Mouse (Mus musculus): ENCODE measurements at regions not wholly inside any gene's neighbourhood (a gene's known extent, or its start where the extent isn't known, plus 50 kb on each side); places are given as distances from the start of the nearest gene placed in this dataset.

DNA sequence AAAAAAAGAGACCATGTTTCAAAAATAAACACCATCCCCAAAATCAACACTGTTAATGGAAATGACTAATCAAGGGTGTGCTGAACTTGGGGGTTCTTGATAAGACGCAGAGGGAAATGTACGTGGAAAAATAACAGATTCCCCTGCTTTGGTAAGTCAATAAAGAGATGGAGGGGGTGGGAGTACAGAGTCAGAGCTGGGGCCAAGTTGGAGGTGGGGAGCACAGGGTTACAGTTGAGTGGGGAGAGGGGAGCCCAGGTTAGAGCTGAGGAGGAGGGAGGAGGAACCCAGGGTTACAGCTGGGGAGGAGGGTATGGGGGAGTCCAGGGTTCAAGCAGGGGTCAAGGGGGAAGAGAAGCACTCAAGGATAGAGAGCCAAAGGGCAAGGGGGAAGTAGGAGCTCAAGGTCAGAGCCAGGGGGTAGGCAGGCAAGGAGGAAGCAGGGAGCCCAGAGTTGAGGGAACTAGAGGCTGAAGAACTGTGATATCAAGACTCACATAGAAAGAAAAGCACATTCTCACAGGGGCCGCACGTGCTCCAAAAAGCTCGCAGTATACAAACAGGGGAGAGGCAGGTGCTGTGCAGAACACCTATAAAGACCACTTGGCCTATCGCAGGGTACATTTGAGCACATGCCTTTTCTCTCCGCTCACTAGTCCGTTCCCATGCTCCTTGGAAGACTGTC lies 246.4 kb downstream of the Sox9 start:
- DNase-seq, result no peak

DNA sequence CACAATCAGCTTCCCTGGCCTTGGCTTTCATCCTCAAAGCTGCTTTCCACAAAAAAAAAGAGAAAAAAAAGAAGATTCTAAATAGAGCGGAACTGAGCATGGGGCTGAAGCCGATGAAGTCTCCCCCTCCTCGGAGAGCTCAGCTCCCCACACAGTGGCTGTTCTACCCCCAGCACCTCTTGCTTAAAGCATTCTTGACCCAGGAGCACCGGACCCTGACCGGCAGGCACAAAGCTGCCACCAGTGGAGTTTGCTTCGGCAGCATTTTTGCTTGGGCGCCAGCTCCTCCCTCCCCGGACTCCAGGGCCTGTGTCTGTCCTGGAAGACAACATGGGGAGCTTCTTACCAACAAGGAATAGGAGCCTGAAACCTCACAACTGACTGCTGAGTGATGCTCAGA lies 249.4 kb downstream of the Sox9 start:
- peak; percentile 24 for DNase-seq

DNA sequence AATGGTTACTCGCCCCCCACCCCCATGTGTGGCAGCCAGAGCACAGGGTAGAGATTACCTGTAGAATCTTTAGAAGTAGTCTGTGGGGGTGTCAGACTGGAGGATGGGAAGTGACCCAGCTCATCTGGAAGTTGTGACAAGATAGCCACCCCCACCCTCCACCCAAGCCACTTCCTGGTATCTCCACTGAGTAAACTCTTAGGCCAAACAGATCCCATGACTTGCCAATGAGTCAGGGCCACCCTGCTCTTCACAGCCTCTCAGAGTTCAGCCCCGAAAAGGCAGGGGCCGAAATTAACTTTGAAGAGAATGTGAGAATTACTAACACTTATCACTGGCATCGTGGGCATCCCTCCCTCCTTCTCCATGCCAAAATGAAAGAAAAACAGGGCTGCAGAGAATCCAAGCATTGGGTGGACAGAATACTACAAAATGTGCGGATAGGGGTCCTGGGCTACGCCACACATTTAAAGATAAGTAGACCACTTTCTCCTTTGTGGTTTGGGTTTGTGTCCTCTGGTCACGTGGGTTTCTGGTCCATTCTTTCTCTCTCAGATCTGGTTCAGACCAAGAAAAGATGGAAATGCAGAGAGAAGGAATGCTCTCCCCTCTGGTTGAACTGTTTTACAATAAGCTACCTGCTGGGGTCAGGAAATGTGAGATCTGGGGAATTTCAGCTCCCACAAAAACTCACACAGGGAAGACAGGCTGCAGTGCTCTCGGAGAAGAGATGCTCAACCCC lies 250.6 kb downstream of the Sox9 start:
- no peak for DNase-seq

DNA sequence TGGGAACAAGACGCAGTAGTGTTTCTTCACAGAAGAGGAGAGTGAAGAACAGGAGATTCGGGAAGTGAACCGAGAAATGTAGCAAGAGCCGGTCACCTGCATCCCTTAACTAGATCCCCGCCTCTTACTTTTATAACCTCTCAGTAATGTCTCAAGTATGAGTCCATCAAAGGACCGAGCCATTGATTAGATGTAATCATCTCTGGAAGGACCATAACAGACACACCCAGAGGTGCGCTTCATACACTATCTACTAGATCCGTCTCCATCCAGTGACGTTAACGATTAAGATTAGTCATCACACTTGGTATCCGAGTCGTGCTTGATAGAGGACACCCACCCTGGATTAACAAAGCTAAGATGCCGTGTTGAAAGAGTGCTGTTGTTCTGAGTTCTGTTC lies 252.9 kb downstream of the Sox9 start:
- DNase-seq, result no peak

DNA sequence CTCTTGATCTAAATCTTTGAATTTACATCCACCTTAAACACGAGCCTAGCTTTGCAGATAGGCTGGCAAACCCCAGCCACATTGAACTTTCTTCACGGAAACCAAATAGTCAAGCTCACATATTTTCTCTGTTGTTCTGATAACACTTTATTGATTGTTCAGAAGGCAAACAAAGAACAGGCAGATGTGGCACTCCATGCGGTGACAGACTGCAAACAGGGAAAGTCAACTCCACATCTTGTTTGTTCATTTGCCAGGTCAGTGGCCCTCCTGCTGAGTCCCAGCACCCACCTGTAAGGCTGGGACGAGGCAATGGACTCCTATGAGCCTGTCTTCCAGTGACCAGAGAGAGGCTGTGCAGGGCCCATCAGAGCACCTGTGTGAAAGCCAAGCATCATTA lies 255.7 kb downstream of the Sox9 start:
- no peak for DNase-seq

DNA sequence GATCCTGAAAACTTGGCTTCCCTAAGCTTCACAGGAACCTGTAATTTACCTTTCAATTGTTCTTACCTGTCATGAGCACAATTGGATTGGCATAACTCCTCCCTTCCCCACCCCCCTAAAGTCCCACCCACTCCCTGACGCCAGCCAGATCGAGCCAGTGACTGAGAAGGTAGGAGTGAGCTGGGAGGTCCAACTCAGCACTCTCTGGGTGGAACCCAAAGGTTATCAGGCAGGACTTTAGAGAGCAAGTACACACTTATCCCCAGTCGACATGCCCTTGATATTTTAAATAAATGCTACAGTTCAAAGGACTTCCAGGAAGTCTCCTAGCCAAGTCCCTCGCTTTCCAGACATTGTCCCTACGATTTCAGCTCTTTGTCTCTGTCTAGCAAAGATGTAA lies 260.7 kb downstream of the Sox9 start:
- no peak for DNase-seq

DNA sequence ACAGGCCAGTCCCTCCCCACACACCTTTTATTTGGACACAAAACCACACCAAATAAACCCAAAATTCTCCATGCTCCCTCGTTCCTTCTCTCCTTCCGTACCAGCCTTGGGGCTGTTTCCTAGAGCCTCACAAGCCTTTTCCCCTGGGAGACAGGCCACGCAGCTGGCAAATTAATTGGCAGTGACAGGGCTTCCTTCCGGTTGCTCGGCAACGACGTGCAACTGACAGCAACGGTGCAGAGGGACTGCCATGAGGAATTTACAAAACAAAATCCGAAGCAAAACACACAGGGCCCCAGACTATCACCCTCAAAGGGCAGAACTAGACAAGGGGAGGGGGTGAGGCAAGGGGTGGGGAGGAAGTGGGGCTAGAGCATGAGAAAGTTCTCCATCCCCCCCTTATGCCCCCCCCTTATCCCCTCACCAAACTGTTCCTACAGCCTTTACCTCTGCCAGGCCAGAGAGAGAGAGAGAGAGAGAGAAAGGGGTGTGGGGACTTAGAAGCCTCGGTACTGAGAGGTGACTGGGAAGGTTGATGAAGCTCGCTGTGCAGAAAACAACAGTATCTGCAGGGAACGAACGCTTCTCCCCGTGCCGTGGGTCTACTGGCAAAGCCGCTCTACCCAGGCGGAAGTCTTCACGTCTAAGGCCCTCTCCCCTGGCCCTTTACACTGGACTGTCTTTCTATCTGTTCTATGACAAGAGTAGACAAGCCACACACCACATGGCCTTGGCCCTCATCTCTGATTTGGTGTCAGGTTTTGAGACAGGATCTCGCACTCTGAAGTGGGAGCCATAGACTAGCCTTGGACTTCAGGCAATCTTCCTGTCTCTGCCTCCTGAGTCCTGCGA lies 264.4 kb downstream of the Sox9 start:
- DNase-seq, result peak; percentile 79

DNA sequence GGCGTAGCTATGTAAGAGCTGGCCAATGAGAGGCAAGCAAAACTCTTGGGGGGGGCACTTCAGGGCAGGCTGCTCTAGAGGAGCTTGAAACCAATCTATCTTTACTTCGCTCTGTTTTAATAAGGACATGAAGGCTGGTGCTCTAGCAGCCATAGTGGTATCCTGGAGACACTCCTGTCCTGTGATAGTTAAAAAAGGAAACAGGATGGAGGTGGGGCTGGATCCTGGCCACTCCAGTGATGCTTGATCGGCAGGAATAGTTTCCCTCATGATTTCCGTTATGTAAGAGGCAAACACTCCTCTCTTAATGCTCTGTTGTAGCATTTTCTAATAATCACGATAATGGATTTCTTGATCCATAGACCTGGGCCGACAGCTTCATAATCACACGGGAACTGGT lies 266.1 kb downstream of the Sox9 start:
- no peak for DNase-seq

DNA sequence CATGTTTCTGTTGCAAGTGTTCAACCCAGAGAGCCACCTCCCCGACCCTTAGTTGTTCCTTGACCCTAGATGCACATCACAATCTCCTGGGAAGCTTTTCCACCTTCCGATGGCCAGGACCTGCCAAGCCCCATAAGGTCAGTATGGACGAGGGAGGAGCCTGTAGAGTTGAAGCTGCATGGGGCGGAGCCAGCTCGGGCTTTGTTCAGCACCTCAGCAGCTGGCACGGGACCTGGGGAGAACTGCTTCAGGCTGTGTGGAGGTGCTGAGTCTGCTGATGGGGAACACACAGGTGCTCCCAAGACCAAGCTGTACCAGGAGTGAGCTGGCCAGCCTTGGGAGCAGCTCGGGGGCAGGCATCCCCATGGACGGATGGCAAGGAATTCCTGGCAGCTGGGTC lies 267.6 kb downstream of the Sox9 start:
- DNase-seq, result no peak

DNA sequence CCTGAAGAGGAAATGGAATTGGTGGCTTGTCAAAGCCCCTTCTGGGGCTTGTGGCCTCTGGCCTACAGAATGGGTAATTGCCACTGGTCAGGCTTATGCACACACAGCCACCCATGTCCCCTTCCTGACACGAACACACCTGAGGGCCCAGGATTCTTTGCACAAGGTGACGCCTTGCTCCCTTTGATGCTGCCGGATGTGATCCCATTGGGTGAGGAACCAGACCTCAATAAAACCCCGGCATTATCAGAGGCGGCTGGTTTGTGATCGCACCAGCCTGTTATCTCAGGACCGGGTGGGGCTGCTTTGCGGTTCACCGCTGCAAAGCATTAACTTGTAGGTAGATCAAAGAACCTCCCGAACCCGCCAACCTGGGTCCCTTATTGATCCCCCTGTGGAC lies 270.5 kb downstream of the Sox9 start:
- no peak for DNase-seq

DNA sequence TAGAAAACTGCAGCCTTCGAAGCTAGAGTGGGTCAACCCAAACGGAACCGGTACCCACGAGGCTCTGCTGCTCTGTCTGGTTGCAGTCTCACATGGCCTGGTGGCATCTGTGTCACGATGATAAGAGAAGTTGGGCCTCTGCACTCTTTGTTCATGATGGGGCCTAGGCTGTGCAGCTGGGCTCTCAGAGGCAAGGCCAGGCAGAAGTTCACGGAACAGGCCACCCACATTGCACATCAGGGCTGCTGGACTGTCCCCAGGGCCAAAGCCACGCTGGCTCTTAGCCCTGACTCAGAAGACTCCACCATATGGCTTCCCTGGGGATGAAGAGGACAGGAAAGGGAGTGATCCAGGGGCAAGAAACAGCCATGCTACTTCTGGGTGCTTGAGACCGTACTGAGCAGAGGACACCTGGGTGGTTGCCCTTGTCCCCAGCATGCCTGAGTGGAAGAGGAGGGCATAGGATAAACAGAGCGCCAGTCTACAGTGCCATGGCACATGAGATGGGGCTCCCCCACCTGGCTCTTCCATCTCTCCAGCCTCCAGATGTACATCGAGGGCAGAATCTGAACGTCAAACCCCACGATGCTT lies 274.1 kb downstream of the Sox9 start:
- DNase-seq, result no peak

DNA sequence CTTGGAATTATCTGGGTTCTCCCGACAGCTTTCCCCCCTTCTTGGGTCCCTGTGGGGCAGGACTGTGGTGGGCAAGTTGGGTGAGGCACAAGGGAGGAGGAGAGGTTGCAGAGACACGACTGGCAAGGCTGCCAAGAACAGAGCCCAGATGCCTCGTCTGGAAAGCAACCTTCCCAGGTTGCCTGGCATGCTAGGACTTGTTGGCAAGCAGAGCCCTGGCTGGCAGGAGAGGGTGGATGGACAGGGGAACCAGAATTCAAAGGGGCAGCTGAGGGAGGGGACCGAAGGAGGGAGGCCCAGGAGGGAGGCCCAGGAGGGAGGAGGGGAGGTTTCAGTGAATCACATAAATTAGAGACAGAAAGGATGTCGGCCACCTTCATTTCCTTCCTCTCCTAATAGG lies 274.8 kb downstream of the Sox9 start:
- DNase-seq, result peak; percentile 27

DNA sequence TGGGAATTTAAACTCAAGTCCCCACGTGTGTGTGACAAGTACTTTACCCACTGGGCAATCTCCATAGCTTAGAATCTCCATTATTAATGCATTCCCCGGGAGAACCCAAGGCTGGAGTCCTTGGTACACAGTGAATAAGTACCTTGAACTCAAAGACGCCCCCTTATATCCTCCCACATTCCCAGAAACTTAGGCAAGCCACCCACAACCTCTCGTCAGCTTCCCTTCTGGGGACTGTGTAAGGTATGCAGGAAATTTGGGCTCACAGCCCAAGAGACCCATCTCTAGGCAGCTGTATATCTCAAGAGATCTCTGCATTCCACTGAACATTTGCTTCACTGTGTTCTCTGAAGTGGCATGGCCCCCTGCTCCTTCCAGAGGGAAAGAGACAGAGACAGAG lies 288.3 kb downstream of the Sox9 start:
- DNase-seq, result no peak

DNA sequence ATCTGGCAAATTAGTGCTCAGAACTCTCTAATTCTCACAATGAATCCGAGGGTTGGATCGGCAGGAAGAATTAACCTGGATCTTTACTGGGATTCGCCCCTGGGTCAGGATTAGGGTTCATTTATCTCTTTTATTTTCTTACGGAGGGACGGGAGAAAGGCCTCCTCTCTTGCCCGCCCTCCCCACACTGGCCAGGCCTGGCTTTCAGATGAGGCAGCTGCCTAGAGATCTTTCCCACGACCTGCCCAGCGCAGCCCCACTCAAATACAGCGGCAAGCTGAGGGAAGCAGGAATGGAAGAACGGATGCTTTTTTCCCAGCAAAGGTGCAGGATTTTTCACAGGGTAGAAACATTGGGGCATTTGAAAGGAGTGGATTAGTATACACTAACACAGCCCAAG lies 289.9 kb downstream of the Sox9 start:
- DNase-seq, result no peak

DNA sequence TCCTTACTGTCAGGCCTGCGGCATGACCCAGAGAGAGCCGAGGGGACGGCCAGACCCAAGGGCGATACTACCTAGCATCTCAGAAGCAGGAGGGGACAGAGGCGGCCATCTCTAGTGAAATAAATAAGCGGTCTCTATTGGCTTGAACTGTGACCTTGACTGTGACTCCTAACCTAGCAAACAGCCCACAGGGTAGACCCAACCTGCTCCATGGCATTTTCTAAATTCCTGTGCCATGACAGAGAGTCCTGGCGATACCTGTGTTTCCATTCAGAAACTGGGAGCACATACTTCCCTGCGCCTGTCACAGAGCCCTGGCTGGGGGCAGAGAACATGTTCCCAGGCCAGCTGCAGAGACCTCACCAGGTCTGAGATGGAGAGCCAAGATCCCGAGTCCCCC lies 292.3 kb downstream of the Sox9 start:
- no peak for DNase-seq

DNA sequence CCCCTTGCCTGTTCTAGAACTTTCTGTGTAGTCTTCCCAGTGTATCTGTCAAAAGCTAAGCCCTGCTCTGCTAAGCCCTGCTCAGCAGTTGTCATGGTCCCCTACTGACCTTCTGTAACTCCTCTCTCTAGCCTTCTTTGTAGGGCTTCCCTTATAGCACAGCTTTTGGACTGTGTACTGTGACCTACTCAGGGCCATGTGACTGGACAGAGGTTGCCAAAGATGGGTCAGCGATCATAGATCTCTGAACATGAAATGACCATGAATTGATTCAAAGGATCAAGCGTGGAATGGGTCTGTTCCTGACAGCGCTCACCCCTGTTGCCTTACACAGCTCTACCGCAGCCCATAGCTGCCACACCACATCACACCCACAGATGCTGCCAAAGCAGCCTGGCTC lies 294.3 kb downstream of the Sox9 start:
- DNase-seq, result no peak

DNA sequence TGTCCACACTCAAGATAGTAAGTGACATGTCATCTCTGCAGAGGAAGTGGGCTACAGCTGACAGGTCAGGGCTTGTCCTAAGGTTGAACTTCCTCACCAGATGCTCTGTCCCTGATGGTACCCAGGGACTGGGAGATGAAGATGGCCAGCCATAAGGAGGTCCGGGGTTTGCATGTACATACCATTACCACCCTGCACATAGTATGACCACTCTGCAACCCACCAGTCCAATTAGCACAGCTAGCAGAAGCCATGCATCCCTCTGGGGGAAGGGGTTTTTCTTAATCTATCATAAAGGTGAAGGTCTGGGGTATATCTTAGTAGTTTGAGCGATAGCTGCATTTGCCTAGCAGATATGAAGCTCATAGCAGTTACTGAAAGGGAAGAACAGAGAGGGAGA lies 298.3 kb downstream of the Sox9 start:
- DNase-seq, result no peak

DNA sequence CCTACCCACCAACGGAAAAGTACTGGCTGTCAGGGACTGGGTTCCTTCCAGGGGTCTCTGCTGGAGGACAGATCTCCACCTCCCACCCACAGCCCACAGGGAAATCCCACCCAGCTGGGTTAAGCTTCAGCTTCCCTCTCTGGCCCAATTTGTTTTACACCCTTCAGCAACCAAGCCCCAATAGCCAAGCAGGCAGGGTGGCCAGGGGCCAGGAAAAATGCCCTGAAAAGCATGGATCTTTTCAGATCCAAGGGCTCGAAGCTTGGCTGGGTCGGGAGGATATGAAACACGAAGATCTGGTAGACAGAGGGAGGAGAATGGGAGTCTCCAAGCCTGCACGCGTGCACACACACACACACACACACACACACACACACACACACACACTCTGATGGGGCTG lies 302.4 kb downstream of the Sox9 start:
- DNase-seq, result no peak

DNA sequence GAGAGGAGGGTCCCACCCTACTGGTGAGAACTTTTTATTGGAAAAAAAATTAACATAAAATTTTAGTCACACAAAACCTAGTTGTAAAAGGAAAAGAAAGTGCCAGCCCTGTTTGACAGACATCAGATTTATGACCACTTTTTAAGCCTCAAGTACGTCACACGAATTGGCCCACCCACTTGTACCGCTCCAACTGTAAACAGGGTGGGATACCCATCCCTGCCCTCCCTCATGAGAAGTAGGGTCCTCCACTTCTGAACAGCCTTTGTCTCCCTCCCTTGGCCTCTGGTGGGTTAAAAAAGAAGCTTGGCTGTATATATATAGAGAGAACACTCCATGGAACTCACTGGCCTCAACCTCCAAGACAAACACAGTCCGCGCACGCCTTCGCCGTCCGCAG lies 303.5 kb downstream of the Sox9 start:
- DNase-seq, result no peak

DNA sequence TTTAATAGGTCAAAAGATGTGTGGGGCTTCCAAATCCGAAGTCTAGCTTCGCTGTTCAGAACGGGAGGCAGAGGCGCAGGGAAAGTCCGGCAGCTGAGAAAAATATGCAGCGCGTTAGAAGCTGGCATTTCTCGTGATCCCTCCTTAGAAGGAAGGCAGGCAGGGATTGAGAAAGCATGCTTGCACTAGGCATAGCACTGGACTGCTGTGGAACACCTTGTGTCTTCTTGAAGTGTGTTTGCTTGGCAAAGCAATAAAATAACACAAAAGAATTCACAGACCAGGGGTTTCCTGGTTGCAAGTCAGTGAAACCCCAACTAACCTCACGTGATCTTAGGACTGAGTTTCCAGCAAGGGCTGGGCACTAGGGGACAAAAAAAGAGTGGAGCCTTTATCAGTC lies 305.1 kb downstream of the Sox9 start:
- no peak for DNase-seq

DNA sequence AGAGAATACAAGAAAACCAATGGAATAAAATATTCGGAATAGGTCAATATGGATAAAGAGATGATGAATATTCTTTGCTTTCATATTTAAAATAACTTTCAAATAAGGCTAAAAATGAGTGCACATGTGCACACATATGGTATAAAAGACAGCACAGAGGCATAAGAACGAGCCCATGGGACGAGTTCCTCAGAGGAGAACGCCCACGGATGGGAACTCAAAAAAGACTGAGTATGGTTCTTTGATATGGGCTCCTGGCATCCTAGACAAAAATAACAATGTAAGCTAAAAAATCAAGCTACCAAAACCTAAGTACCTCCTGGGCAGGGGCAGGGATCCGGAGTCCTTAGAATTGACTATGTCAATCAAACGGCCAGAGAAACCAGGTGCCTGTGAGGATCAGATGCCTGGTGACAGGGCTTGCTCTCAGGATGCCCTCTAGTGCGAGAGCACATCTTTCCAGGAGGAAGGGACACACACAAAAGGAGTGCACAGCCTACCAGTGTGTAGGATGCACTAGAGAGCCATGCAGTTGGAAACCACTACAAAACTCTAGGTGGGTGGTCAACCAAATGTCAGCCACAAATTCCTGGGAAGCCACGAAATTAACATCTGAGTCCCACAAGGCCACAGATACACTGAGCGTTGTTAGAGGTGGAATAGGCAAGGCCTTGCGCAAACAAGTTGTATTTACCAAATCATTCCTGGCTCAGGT lies 307.8 kb downstream of the Sox9 start:
- no peak for DNase-seq

DNA sequence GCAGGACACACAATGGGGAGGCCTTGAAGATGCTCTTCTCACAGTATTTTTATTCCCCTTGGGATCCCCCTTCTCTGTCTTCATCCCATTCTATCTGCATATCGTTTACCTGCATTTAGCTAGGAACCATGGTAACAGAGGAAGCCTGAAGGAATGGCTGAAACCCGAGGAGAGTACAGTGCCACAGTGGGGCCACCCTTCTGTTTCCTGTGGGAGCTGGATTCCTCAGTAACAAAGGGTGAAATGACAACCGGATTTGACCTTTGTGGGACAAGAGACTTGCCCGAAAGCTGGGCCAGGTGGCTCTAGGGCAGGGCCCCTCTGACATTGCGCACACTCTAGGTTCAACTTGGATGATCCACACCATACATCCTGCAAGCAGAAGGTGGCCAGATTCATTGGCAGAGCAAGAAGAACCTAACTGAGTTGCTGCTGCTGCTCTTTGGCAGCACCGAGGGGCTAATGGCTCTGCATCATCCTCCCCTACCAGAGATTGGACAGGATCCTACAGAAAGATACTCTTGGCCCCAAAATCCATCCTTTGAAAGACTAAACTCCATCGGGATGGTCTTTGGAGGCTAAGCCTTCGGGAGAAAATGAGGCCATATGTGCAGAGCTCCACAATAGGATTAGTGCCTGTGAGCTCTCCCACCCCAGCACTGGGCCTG lies 310.0 kb downstream of the Sox9 start:
- no peak for DNase-seq
